Mouse (Mus musculus): ENCODE measurements around the gene Lrrc1.
A peak's percentile ranks its signal among the peaks of the same experiment; 100 is the strongest.

Lrrc1 gene

GRCm38 (mm10) chr9:77385611-77386010, 159.1 kb downstream of the Lrrc1 start:
- DNase-seq (ENCODE audit: low spot score in 2 of 2) = no peak

- DNase-seq (ENCODE audit: low spot score in 2 of 2) = no peak
Measured at GRCm38 (mm10) chr9:77384651-77385050, 160.0 kb downstream of the Lrrc1 start.

- DNase-seq (ENCODE audit: low spot score in 2 of 2) = no peak
Measured at GRCm38 (mm10) chr9:77383951-77384350, 160.7 kb downstream of the Lrrc1 start.

GRCm38 (mm10) chr9:77382514-77382913, 162.2 kb downstream of the Lrrc1 start:
- DNase-seq (ENCODE audit: low spot score in 2 of 2) = no peak

- DNase-seq (ENCODE audit: low spot score in 2 of 2) = peak; percentile 37 to 80
Measured at GRCm38 (mm10) chr9:77381565-77381964, 163.1 kb downstream of the Lrrc1 start.
